ENCODE assay signal across 8 mouse cellular contexts in the genomic region with DNA sequence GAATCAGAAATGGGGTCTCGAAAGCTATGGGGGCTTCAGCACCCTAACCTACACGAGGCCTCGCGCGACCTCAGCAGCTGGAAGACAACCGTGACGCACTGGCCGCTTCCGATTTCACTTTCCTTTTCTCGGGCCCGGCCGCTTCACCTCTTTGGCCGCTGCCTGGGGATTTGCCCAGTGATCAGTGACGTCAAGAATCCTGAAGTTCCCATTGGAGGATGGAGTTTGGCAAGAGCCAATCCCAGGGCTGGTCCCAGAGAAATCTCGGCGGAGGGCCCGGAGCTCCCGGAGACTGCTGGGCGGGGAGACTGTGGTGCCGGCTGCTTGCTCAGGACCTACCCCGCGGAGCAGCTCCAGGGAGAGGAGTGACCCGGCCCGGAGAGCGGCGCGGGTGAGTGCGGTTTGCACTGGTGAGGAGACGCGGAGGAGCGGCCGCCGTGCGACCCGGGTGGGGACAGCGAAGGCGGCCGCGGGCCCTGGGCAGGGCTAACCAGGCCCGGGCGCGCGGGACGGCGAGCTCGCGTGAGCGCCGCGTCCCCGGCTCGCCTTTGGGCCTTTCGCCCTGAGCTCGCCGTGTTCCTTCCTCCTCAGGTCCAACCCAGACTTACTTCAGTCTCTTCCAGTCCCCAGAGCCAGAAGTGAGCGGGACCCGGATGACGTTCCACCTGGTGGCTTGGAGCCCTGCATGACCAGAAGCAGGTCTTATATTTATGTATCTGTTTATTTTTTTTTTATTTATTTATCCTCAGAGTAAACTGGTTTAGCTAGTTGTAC. TPM values are rescaled to one million over a fixed set of nuclear protein-coding genes. Genes with fewer than 3 reads are reported as not detected.
DNase-seq lines count a peak whose midpoint lies in the region; ATAC-seq and TF ChIP-seq lines count a peak whose summit lies in the region.

A gene (plus strand): TSS at position 261 of the 774 bp plus-strand sequence.

- peak; percentile 95 to 96 for DNase-seq in gastrocnemius, adult 8-10 months (ENCODE audit: low spot score in 2 of 2)
- DNase-seq in hindlimb bud, embryonic 11.5 days (ENCODE audit: extremely low spot score, low read depth, low spot score): peak; percentile 95
- DNase-seq in left cerebral cortex, adult 8-10 months (ENCODE audit: low spot score in 2 of 2): peak; percentile 90 to 95
- peak; percentile 97 to 98 for DNase-seq in right cerebral cortex, postnatal 10 days (ENCODE audit: low spot score in 2 of 2)
- peak; percentile 96 for DNase-seq in urinary bladder, postnatal 25 days (ENCODE audit: low spot score)

- H3K36me3 ChIP-seq in megakaryocyte, embryonic 14.5 days (replicated peaks; ENCODE audit: low read length): peaks cover 15% of the 10 kb centered on the region

- peak within 1 kb of the TSS; percentile 88 for H3K27ac ChIP-seq in cortical plate, adult 2 months (ENCODE audit: insufficient read depth, low read length)

- TF ChIP-seq POLR2A in cortical plate, adult 2 months (IDR thresholded peaks at IDR 0.05; ENCODE audit: extremely low read depth, insufficient read depth, low read length): peak; percentile 66; the same call in 1 of the 2 replicates

- H3K4me1 ChIP-seq in cortical plate, adult 2 months (ENCODE audit: control insufficient read depth, insufficient read depth, low read length): peaks cover 4% of the 10 kb centered on the region; the same call in 1 of the 2 replicates
- H3K4me1 ChIP-seq in megakaryocyte, embryonic 14.5 days: peaks cover 54% of the 10 kb centered on the region

- peak; percentile 94 for ATAC-seq in activated CD4-positive, CD25-positive, alpha-beta regulatory T cell, adult 4 months

- peaks cover 6% of the 10 kb centered on the region for H3K27me3 ChIP-seq in megakaryocyte, embryonic 14.5 days (replicated peaks)

- H3K4me3 ChIP-seq in cortical plate, adult 2 months (ENCODE audit: insufficient read depth, low read length): peak within 1 kb of the TSS; percentile 71
- H3K4me3 ChIP-seq in megakaryocyte, embryonic 14.5 days (replicated peaks): peak within 1 kb of the TSS; percentile 94

- no peaks in the 10 kb centered on the region for H3K9me3 ChIP-seq in megakaryocyte, embryonic 14.5 days

- TF ChIP-seq CTCF in cortical plate, adult 2 months (IDR thresholded peaks at IDR 0.05; ENCODE audit: extremely low read depth, insufficient read depth, low read length): no peak

RNA-seq across cellular contexts. Expression of the gene that starts here (rescaled TPM):
- 10 to 100 TPM; 42.4 to 71.8 TPM for polyA plus RNA-seq in activated CD4-positive, CD25-positive, alpha-beta regulatory T cell, adult 4 months (2017; shearing (Covaris generic))
- 18.6 and 19.2 TPM in 2 replicates for polyA plus RNA-seq in cortical plate, adult 2 months (2012; rRNA removed)
- total RNA-seq in gastrocnemius, adult 8-10 months (2022): 10 to 100 TPM; 17.3 to 19.3 (median 18.6) TPM
- total RNA-seq in left cerebral cortex, adult 8-10 months (2022): 10 to 100 TPM; 23.1 to 26.2 (median 24.2) TPM
- 2.1 and 17.7 TPM in 2 replicates for polyA plus RNA-seq in megakaryocyte, embryonic 14.5 days (2012; ENCODE audit: insufficient read depth, low replicate concordance)

Comparison
In these comparisons a context has a peak if more than half of its experiments do, and no peak if none do; other contexts are left out.
1. Peak in every context shown above with its lines: DNase-seq, ATAC-seq, H3K4me3 ChIP-seq and H3K27ac ChIP-seq.